In the genomic region with DNA sequence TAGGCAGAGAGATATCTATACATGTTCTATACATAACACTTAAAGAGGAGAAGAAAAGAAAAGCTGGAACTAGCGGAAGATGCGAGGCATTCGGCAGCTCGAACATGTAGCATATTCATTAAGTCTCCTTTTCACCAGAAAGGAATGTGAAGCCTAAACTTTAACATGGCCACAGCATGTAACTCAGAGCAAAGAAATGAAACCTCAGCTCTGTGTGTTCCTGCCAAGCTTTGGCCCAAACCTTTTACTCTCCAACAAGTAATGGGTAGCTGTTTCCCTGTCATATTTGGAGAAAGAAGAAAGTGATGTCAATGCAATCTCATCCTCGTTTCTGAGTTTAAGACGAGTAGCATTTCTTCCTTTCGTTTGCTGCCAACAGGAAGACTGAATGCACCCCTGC, we compare ENCODE assay signal across 20 mouse cellular contexts.
A peak's percentile ranks its signal among the peaks of the same experiment; 100 is the strongest.
DNase-seq lines count a peak whose midpoint lies in the region; ATAC-seq and TF ChIP-seq lines count a peak whose summit lies in the region.
"Had no signal": no experiment of that assay in that cellular context is flagged by ENCODE, and none has a peak within 500 bp of the region (broad histone marks: within the 10 kb centered on the region; RNA-seq: fewer than 3 reads in every experiment).

No protein-coding gene starts in this region.

- H3K36me3 ChIP-seq in embryonic facial prominence, embryonic 14.5 days (ENCODE audit: control insufficient read depth, insufficient read depth, low read length) = no peaks in the 10 kb centered on the region
- H3K36me3 ChIP-seq in embryonic facial prominence, embryonic 10.5 days (replicated peaks) = no peaks in the 10 kb centered on the region
- no peaks in the 10 kb centered on the region for H3K36me3 ChIP-seq in lung, embryonic 14.5 days (ENCODE audit: insufficient read depth)
- H3K36me3 ChIP-seq in embryonic facial prominence, embryonic 15.5 days = no peaks in the 10 kb centered on the region
- H3K36me3 ChIP-seq: forebrain, embryonic 10.5 days; heart, embryonic 13.5 days; hindbrain, embryonic 12.5 days had no signal

- 0 out of 2 replicates have a peak overlapping the region, but pooled peaks have one; percentile 21 for H3K27ac ChIP-seq in embryonic facial prominence, embryonic 14.5 days (replicated peaks; ENCODE audit: low read depth, low read length)
- no peak overlapping the region for H3K27ac ChIP-seq in embryonic facial prominence, embryonic 10.5 days (replicated peaks)
- no peak overlapping the region for H3K27ac ChIP-seq in lung, embryonic 14.5 days (ENCODE audit: low read depth)
- H3K27ac ChIP-seq in embryonic facial prominence, embryonic 15.5 days (replicated peaks) = peak overlapping the region; percentile 34; the same call in 1 of the 2 replicates
- H3K27ac ChIP-seq: forebrain, embryonic 10.5 days; heart, embryonic 13.5 days; hindbrain, embryonic 12.5 days had no signal

- H3K4me1 ChIP-seq in embryonic facial prominence, embryonic 14.5 days (ENCODE audit: control insufficient read depth, insufficient read depth, low read length) = peaks cover 7% of the 10 kb centered on the region; the same call in 1 of the 2 replicates
- no peaks in the 10 kb centered on the region for H3K4me1 ChIP-seq in embryonic facial prominence, embryonic 10.5 days
- H3K4me1 ChIP-seq in lung, embryonic 14.5 days (ENCODE audit: insufficient read depth) = no peaks in the 10 kb centered on the region
- H3K4me1 ChIP-seq in embryonic facial prominence, embryonic 15.5 days = 0 out of 2 replicates have a peak, but pooled peaks cover 3% of the 10 kb centered on the region
- H3K4me1 ChIP-seq: forebrain, embryonic 10.5 days; heart, embryonic 13.5 days; hindbrain, embryonic 12.5 days had no signal

- no peak for TF ChIP-seq CTCF in lung, embryonic 14.5 days (IDR thresholded peaks at IDR 0.05; ENCODE audit: low read depth)

- H3K4me3 ChIP-seq in embryonic facial prominence, embryonic 14.5 days (ENCODE audit: low read depth, low read length) = no peak overlapping the region
- no peak overlapping the region for H3K4me3 ChIP-seq in embryonic facial prominence, embryonic 10.5 days
- H3K4me3 ChIP-seq in lung, embryonic 14.5 days (ENCODE audit: low read depth, low read length) = no peak overlapping the region
- H3K4me3 ChIP-seq in embryonic facial prominence, embryonic 15.5 days (replicated peaks) = no peak overlapping the region
- H3K4me3 ChIP-seq: forebrain, embryonic 10.5 days; heart, embryonic 13.5 days; hindbrain, embryonic 12.5 days had no signal

- WGBS in embryonic facial prominence, embryonic 14.5 days = 51% methylated on average over 7 of the region's 7 CpGs
- 83% methylated on average over 7 of the region's 7 CpGs for WGBS in embryonic facial prominence, embryonic 10.5 days
- 53% methylated on average over 7 of the region's 7 CpGs for WGBS in lung, embryonic 14.5 days
- WGBS in embryonic facial prominence, embryonic 15.5 days = 46% methylated on average over 7 of the region's 7 CpGs

- H3K27me3 ChIP-seq in embryonic facial prominence, embryonic 14.5 days (replicated peaks; ENCODE audit: control insufficient read depth, insufficient read depth, low read length) = no peaks in the 10 kb centered on the region
- no peaks in the 10 kb centered on the region for H3K27me3 ChIP-seq in embryonic facial prominence, embryonic 10.5 days (replicated peaks; ENCODE audit: low read depth, poor library complexity, severe bottlenecking)
- H3K27me3 ChIP-seq in lung, embryonic 14.5 days (ENCODE audit: insufficient read depth, low read length) = no peaks in the 10 kb centered on the region
- no peaks in the 10 kb centered on the region for H3K27me3 ChIP-seq in embryonic facial prominence, embryonic 15.5 days
- H3K27me3 ChIP-seq: heart, embryonic 13.5 days; hindbrain, embryonic 12.5 days had no signal

- H3K9ac ChIP-seq in embryonic facial prominence, embryonic 14.5 days (ENCODE audit: low read depth, low read length) = no peak overlapping the region
- no peak overlapping the region for H3K9ac ChIP-seq in lung, embryonic 14.5 days
- H3K9ac ChIP-seq in embryonic facial prominence, embryonic 15.5 days = no peak overlapping the region
- H3K9ac ChIP-seq: heart, embryonic 13.5 days; hindbrain, embryonic 12.5 days had no signal

- no peak for ATAC-seq in embryonic facial prominence, embryonic 14.5 days (ENCODE audit: low read depth)
- no peak for ATAC-seq in lung, embryonic 14.5 days (ENCODE audit: insufficient read depth)
- no peak for ATAC-seq in embryonic facial prominence, embryonic 15.5 days (ENCODE audit: insufficient number of reproducible peaks, low FRiP score, low TSS enrichment, low read depth)
- ATAC-seq: forebrain, embryonic 14.5 days; hindbrain, embryonic 16.5 days; inflammation-experienced regulatory T-cells, adult 6 months; intestine, postnatal 0 days had no signal

- H3K9me3 ChIP-seq in embryonic facial prominence, embryonic 14.5 days (ENCODE audit: control insufficient read depth, low read length) = no peaks in the 10 kb centered on the region
- no peaks in the 10 kb centered on the region for H3K9me3 ChIP-seq in embryonic facial prominence, embryonic 10.5 days
- H3K9me3 ChIP-seq in lung, embryonic 14.5 days (ENCODE audit: low read depth, low read length) = no peaks in the 10 kb centered on the region
- no peaks in the 10 kb centered on the region for H3K9me3 ChIP-seq in embryonic facial prominence, embryonic 15.5 days (replicated peaks)
- H3K9me3 ChIP-seq: forebrain, embryonic 10.5 days; heart, embryonic 13.5 days; hindbrain, embryonic 12.5 days had no signal

- H3K4me2 ChIP-seq in embryonic facial prominence, embryonic 14.5 days (ENCODE audit: low read depth, low read length) = no peak overlapping the region
- no peak overlapping the region for H3K4me2 ChIP-seq in lung, embryonic 14.5 days
- H3K4me2 ChIP-seq in embryonic facial prominence, embryonic 15.5 days (replicated peaks) = no peak overlapping the region
- H3K4me2 ChIP-seq: heart, embryonic 13.5 days; hindbrain, embryonic 12.5 days had no signal

- DNase-seq in embryonic facial prominence, embryonic 14.5 days (ENCODE audit: low spot score) = peak; percentile 38
- no peak for DNase-seq in embryonic facial prominence, embryonic 10.5 days (ENCODE audit: low spot score)
- DNase-seq in lung, embryonic 14.5 days = peak; percentile 8
- no peak for DNase-seq in lung, postnatal 36 days
- no peak for DNase-seq in adrenal gland, adult (ENCODE audit: inconsistent age in 2 of 2, low spot score in 1 of 2)
- DNase-seq in urinary bladder, postnatal 4 days (ENCODE audit: low spot score in 2 of 2) = no peak
- DNase-seq in cerebellum, adult 11 months = no peak
- DNase-seq: adrenal gland, postnatal 14 days; cerebellum, adult 2 months; cerebellum, postnatal 10 days; gastrocnemius, postnatal 25 days; heart, postnatal 36 days had no signal

Comparison
In these comparisons a context has a peak if more than half of its experiments do, and no peak if none do; other contexts are left out.
1. DNase-seq: peak in embryonic facial prominence, embryonic 14.5 days (single experiment) and lung, embryonic 14.5 days (single experiment); none in embryonic facial prominence, embryonic 10.5 days (single experiment), lung, postnatal 36 days (single experiment), adrenal gland, adult (0 of 2), urinary bladder, postnatal 4 days (0 of 2) and cerebellum, adult 11 months (single experiment).
2. H3K27ac ChIP-seq: peak in embryonic facial prominence, embryonic 14.5 days (single experiment) and embryonic facial prominence, embryonic 15.5 days (single experiment); none in embryonic facial prominence, embryonic 10.5 days (single experiment) and lung, embryonic 14.5 days (single experiment).